In the genomic region with DNA sequence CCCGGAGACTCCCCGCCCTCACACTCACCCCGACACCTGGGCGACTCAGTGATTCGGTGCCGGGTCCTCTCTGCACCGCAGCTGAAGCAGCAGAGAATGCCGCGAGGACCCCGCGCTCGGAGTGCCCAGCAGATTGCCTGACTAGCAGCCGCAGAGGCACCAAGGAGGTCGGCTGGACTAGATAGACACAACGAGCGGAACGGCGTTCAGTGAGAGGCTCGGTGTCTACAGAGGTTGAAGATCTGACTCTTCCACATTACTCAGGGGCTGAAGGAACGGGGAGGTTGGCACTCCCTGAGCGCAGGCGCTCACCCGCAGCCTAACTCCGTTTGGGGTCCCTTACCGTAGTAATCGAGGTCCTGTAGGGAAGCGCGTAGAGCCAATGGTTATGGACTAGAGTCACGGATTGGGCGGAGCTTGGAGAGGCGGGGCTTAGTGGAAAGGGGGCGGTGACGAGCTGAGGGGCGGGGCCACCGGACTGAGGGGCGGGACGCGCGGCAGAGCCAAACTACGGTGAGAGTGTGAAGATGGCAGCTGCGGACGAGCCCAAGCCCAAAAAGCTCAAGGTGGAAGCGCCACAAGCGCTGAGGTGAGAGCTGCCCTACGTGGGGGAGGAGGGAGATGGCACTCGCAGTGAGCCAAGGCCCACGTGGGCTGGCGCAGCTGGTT, we compare ENCODE assay signal across 8 mouse cellular contexts. TPM values are rescaled to one million over a fixed set of nuclear protein-coding genes. Genes with fewer than 3 reads are reported as not detected.
DNase-seq lines count a peak whose midpoint lies in the region; ATAC-seq and TF ChIP-seq lines count a peak whose summit lies in the region.

A gene (minus strand): TSS at position 397 of the 669 bp plus-strand sequence.
A gene (plus strand): TSS at position 463 of the 669 bp plus-strand sequence.

- no peaks in the 10 kb centered on the region for H3K9me3 ChIP-seq in megakaryocyte, embryonic 14.5 days

- peak; percentile 99 for TF ChIP-seq POLR2A in cortical plate, adult 2 months (IDR thresholded peaks at IDR 0.05; ENCODE audit: extremely low read depth, insufficient read depth, low read length)

- ATAC-seq in activated CD4-positive, CD25-positive, alpha-beta regulatory T cell, adult 4 months, result peak; percentile 89

- TF ChIP-seq CTCF in cortical plate, adult 2 months (IDR thresholded peaks at IDR 0.05; ENCODE audit: extremely low read depth, insufficient read depth, low read length), result no peak

- DNase-seq in gastrocnemius, adult 8-10 months (ENCODE audit: low spot score in 2 of 2), result peak; percentile 86 to 88
- peak; percentile 89 for DNase-seq in hindlimb bud, embryonic 11.5 days (ENCODE audit: extremely low spot score, low read depth, low spot score)
- peak; percentile 87 to 94 for DNase-seq in left cerebral cortex, adult 8-10 months (ENCODE audit: low spot score in 2 of 2)
- DNase-seq in right cerebral cortex, postnatal 10 days (ENCODE audit: low spot score in 2 of 2), result peak; percentile 95 to 96
- peak; percentile 93 for DNase-seq in urinary bladder, postnatal 25 days (ENCODE audit: low spot score)

- H3K27me3 ChIP-seq in megakaryocyte, embryonic 14.5 days (replicated peaks), result no peaks in the 10 kb centered on the region

- H3K4me1 ChIP-seq in cortical plate, adult 2 months (ENCODE audit: control insufficient read depth, insufficient read depth, low read length), result peaks cover 3% of the 10 kb centered on the region; the same call in 1 of the 2 replicates
- peaks cover 21% of the 10 kb centered on the region for H3K4me1 ChIP-seq in megakaryocyte, embryonic 14.5 days

- peak within 1 kb of the TSS; percentile 80 for H3K4me3 ChIP-seq in cortical plate, adult 2 months (ENCODE audit: insufficient read depth, low read length)
- H3K4me3 ChIP-seq in megakaryocyte, embryonic 14.5 days (replicated peaks), result peak within 1 kb of the TSS; percentile 94

- H3K36me3 ChIP-seq in megakaryocyte, embryonic 14.5 days (replicated peaks; ENCODE audit: low read length), result peaks cover 13% of the 10 kb centered on the region

- peak within 1 kb of the TSS; percentile 72 for H3K27ac ChIP-seq in cortical plate, adult 2 months (ENCODE audit: insufficient read depth, low read length)

RNA-seq across cellular contexts. Expression of the first gene that starts in this region (rescaled TPM):
- 10 to 100 TPM; 69.8 to 80.2 TPM for polyA plus RNA-seq in activated CD4-positive, CD25-positive, alpha-beta regulatory T cell, adult 4 months (2017; shearing (Covaris generic))
- polyA plus RNA-seq in cortical plate, adult 2 months (2012; rRNA removed), result 64.9 and 65.8 TPM in 2 replicates
- 10 to 100 TPM; 27.9 to 33.0 (median 30.6) TPM for total RNA-seq in gastrocnemius, adult 8-10 months (2022)
- total RNA-seq in left cerebral cortex, adult 8-10 months (2022), result 10 to 100 TPM; 56.2 to 70.4 (median 64.6) TPM
- polyA plus RNA-seq in megakaryocyte, embryonic 14.5 days (2012; ENCODE audit: insufficient read depth, low replicate concordance), result 0.49 and 2.7 TPM in 2 replicates

RNA-seq across cellular contexts. Expression of the second gene that starts in this region (rescaled TPM):
- 100 to 1,000 TPM; 125 to 151 TPM for polyA plus RNA-seq in activated CD4-positive, CD25-positive, alpha-beta regulatory T cell, adult 4 months (2017; shearing (Covaris generic))
- polyA plus RNA-seq in cortical plate, adult 2 months (2012; rRNA removed), result 64.1 and 65.2 TPM in 2 replicates
- total RNA-seq in gastrocnemius, adult 8-10 months (2022), result 100 to 1,000 TPM in 2 of 4 experiments, 10 to 100 TPM in 2; 88.2 to 104 (median 99.2) TPM
- 10 to 100 TPM; 76.2 to 82.1 (median 79.9) TPM for total RNA-seq in left cerebral cortex, adult 8-10 months (2022)
- polyA plus RNA-seq in megakaryocyte, embryonic 14.5 days (2012; ENCODE audit: insufficient read depth, low replicate concordance), result 2.1 TPM in 1 of 2 replicates, not detected in the other

Comparison
In these comparisons a context has a peak if more than half of its experiments do, and no peak if none do; other contexts are left out.
1. Peak in every context shown above with its lines: DNase-seq, ATAC-seq, H3K4me3 ChIP-seq and H3K27ac ChIP-seq.
2. RNA of the first gene that starts in this region (polyA plus RNA-seq): 69.8 to 80.2 TPM in activated CD4-positive, CD25-positive, alpha-beta regulatory T cell, adult 4 months and 64.9 to 65.8 TPM in cortical plate, adult 2 months; 0.49 to 2.7 TPM in megakaryocyte, embryonic 14.5 days; every median in the first group is over 10 times any median in the second.
3. RNA of the second gene that starts in this region (polyA plus RNA-seq): 125 to 151 TPM in activated CD4-positive, CD25-positive, alpha-beta regulatory T cell, adult 4 months and 64.1 to 65.2 TPM in cortical plate, adult 2 months; 2.1 TPM in megakaryocyte, embryonic 14.5 days; every median in the first group is over 10 times any median in the second.